Mouse (Mus musculus): Measurements from ENCODE around the gene Hsf2bp.
"Not testable (repeated sequence)": the region's sequence is repeated elsewhere in the genome, so short reads cannot be mapped to it uniquely, and the experiment has no call there.

DNA sequence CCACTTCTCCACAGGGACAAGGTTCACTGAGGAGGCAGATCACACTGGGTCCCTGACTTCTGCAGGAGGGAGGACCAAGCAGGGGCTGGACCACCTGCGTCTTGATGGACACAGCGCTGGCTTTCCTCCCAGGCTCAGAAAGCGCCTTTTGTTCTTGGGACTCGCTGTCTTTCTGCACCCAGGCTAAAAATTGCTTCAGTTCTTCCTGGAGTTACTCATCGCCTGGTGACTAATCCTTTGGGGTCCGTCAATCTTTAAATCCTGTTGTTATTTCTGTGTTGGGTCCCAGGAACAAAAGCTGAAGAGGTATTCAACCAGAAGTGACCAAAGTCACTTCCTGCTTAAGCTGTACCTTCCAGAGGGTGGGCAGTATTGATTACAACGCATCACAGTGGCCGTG is 28.6 kb upstream of the Hsf2bp start:
- TF ChIP-seq CTCF (IDR thresholded peaks at IDR 0.05; ENCODE audit: low read depth); EP300 (optimal IDR thresholded peaks at IDR 0.05): not testable (repeated sequence)

Data from stomach, postnatal 0 days (tissue).